Mouse (Mus musculus) intestine, embryonic 14.5 days (tissue): ENCODE results near the gene Ppp2ca. TPM values are rescaled to one million over a fixed set of nuclear protein-coding genes. Genes with fewer than 3 reads are reported as not detected.
"Not testable (repeated sequence)": the region's sequence is repeated elsewhere in the genome, so short reads cannot be mapped to it uniquely, and the experiment has no call there.

Source experiments
- ATAC-seq: fragments of 200-750 bp; cut with Nextera tagmentation; replicated peaks from 2 replicates; pipeline ENCODE4 v1.8.0; 2017; ENCODE audit warnings: low read depth, moderate number of reproducible peaks, moderate TSS enrichment, moderate library complexity; ENCODE audit not compliant: low FRiP score, low TSS enrichment
- DNase-seq: peaks from one replicate; pipeline ENCODE4 v3.0.0-alpha.2; 2018; ENCODE audit warnings: low spot score
- H3K27ac ChIP-seq: fragments of 300-500 bp; sonication (generic); 2 replicates; pipeline ENCODE4 v1.5.1; 2014; ENCODE audit warnings: low read depth, mild to moderate bottlenecking, control low read depth
- H3K27me3 ChIP-seq: fragments of 300-500 bp; sonication (generic); replicated peaks from 2 replicates; pipeline ENCODE4 v1.6.1; 2014; ENCODE audit warnings: low read length, control low read depth; ENCODE audit not compliant: control insufficient read depth, insufficient read depth
- H3K36me3 ChIP-seq: fragments of 300-500 bp; sonication (generic); 2 replicates; pipeline ENCODE4 v1.6.1; 2014; ENCODE audit warnings: low read length, control low read depth; ENCODE audit not compliant: control insufficient read depth, insufficient read depth
- H3K4me1 ChIP-seq: fragments of 300-500 bp; sonication (generic); replicated peaks from 2 replicates; pipeline ENCODE4 v1.6.1; 2014; ENCODE audit warnings: low read length, control low read depth, mixed read lengths; ENCODE audit not compliant: control insufficient read depth, insufficient read depth
- H3K4me2 ChIP-seq: fragments of 300-500 bp; sonication (generic); 2 replicates; pipeline ENCODE4 v1.6.1; 2014; ENCODE audit warnings: low read length
- H3K4me3 ChIP-seq: fragments of 300-500 bp; sonication (generic); 2 replicates; pipeline ENCODE4 v1.5.1; 2014; ENCODE audit warnings: low read depth, low read length, control low read depth, mixed read lengths
- H3K9ac ChIP-seq: fragments of 300-500 bp; sonication (generic); 2 replicates; pipeline ENCODE4 v1.6.1; 2014; ENCODE audit warnings: mild to moderate bottlenecking, low read length
- H3K9me3 ChIP-seq: fragments of 300-500 bp; sonication (generic); 2 replicates; pipeline ENCODE4 v1.6.1; 2016; ENCODE audit warnings: low read length, control low read depth; ENCODE audit not compliant: control insufficient read depth
- WGBS: fragments of 180-500 bp; shearing (Covaris S2); extraction: QIAGEN DNeasy Blood & Tissue Kit; methylation state at CpG from one replicate; pipeline ENCODE4 v1.1.7; 2014; 5-methylcytosine and 5-hydroxymethylcytosine counted together
- polyA plus RNA-seq: library from polyadenylated mRNA; unstranded; fragments of >200 nt; fragmentation: Nextera tagmentation; extraction: Ambion mirVana; gene quantifications from 2 replicates; pipeline ENCODE4 v1.2.1, GENCODE M21; 2014

Ppp2ca gene
- polyA plus RNA-seq, 1 experiment from 2014 or later, result 83.9 TPM

DNA sequence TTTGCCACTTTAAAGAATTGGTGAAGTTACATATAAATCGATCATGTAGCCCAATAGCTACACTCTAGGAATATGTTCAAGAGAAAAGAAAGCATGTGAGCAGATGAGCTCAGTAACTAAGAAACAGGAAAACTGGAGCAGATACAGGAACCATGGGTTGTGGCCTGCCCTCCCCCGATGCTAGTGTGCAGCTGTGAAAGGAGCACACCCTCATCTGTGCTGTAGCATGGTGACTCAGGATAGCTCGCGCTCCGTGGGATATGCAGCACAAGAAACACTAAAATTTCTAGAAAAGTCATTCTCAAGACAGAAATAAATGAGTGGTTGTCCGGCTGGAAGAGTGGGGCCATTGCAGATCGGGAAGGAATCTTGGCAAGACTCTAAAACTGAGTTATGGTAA, 18.7 kb downstream of the Ppp2ca start:
- Histone ChIP-seq H3K4me2 (no peak overlapping the region), H3K27ac (no peak overlapping the region), H3K36me3 (peaks cover 91% of the 10 kb centered on the region), H3K27me3 (no peaks in the 10 kb centered on the region), H3K4me1 (no peaks in the 10 kb centered on the region), H3K9me3 (no peaks in the 10 kb centered on the region), H3K9ac (no peak overlapping the region), H3K4me3 (no peak overlapping the region)
- ATAC-seq, result no peak
- 92% methylated on average over 7 of the region's 7 CpGs for WGBS
- no peak for DNase-seq

DNA sequence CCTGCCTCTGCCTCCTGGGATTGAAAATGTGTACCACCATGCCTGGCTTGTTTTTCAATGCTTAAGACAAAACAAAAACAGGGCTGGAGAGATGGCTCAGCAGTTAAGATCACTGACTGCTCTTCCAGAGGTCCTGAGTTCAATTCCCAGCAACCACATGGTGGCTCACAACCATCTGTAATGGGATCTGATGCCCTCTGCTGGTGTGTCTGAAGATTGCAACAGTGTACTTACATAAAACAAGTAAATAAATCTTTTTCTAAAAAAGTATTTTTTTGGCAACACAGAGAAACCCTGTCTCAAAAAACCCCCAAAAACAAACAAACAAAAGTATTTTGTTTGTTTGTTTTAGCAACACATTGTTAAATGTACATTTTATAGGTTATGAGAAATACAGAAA, 21.9 kb downstream of the Ppp2ca start:
- H3K4me1 ChIP-seq, H3K4me3 ChIP-seq, H3K27ac ChIP-seq, DNase-seq, ATAC-seq, H3K27me3 ChIP-seq, H3K9ac ChIP-seq, H3K9me3 ChIP-seq, H3K4me2 ChIP-seq: not testable (repeated sequence)
- peaks cover 96% of the 10 kb centered on the region for H3K36me3 ChIP-seq

DNA sequence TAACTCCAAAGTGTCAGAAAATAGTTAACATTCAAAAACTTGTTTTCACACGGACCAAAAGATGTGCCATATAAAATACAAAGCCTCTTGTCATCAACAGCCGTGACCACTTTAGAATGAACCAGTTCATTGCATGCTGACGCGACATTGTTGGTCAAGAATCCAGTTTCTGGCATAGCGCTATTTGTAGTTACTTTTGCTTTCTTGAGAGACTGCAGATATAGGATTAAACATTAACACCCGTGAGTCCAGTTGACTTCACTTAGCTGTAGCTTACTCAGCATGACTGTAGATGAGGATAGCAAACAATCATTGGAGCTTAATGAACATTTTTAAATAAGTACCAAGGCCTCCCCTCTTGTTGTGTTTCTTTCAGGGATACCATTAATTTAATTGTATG, 23.6 kb downstream of the Ppp2ca start:
- no peak overlapping the region for H3K4me2 ChIP-seq
- no peaks in the 10 kb centered on the region for H3K4me1 ChIP-seq
- no peak for DNase-seq
- H3K4me3 ChIP-seq, result no peak overlapping the region
- no peaks in the 10 kb centered on the region for H3K9me3 ChIP-seq
- H3K9ac ChIP-seq, result no peak overlapping the region
- ATAC-seq, result no peak
- no peak overlapping the region for H3K27ac ChIP-seq
- H3K27me3 ChIP-seq, result no peaks in the 10 kb centered on the region
- 88% methylated on average over 6 of the region's 6 CpGs for WGBS
- H3K36me3 ChIP-seq, result peaks cover 82% of the 10 kb centered on the region

DNA sequence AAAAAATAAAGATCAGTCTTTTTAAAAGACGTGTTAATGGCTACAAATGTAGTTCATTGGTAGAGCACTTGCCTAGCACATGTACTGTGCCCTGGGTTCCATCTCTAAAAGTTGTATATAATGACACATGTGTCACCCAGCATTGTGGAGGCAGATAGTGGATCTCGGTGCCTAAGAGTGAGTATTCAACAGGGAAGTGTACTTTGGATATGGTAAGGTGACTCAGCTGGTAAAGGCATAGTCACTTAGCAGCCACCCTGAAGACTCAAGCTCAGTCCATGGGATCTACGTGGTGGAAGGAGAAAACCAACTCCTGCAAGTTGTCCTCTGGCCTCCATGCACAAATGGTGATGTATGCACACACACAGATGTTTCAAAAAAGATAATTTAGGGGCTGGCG, 26.0 kb downstream of the Ppp2ca start:
- no peak overlapping the region for H3K4me2 ChIP-seq
- H3K4me3 ChIP-seq, result no peak overlapping the region
- no peak overlapping the region for H3K9ac ChIP-seq
- no peaks in the 10 kb centered on the region for H3K4me1 ChIP-seq
- H3K27me3 ChIP-seq, result no peaks in the 10 kb centered on the region
- H3K9me3 ChIP-seq, result no peaks in the 10 kb centered on the region
- no peak overlapping the region for H3K27ac ChIP-seq
- ATAC-seq, result no peak
- no peak for DNase-seq
- whole genome bisulfite sequencing, result 89% methylated on average over 4 of the region's 4 CpGs
- peaks cover 58% of the 10 kb centered on the region for H3K36me3 ChIP-seq

GRCm38 (mm10) chr11:52127169-52127568, 28.7 kb downstream of the Ppp2ca start:
- DNase-seq (no peak), ATAC-seq (no peak)
- no peaks in the 10 kb centered on the region for H3K4me1 ChIP-seq
- H3K27me3 ChIP-seq, result no peaks in the 10 kb centered on the region
- H3K4me3 ChIP-seq, result no peak overlapping the region
- H3K9ac ChIP-seq, result no peak overlapping the region
- H3K4me2 ChIP-seq, result no peak overlapping the region
- H3K9me3 ChIP-seq, result no peaks in the 10 kb centered on the region
- H3K36me3 ChIP-seq, result peaks cover 31% of the 10 kb centered on the region
- 65% methylated on average over 3 of the region's 3 CpGs for WGBS
- H3K27ac ChIP-seq, result no peak overlapping the region

- ATAC-seq (no peak), DNase-seq (peak; percentile 52)
Measured at GRCm38 (mm10) chr11:52127760-52128159, 29.3 kb downstream of the Ppp2ca start.

DNA sequence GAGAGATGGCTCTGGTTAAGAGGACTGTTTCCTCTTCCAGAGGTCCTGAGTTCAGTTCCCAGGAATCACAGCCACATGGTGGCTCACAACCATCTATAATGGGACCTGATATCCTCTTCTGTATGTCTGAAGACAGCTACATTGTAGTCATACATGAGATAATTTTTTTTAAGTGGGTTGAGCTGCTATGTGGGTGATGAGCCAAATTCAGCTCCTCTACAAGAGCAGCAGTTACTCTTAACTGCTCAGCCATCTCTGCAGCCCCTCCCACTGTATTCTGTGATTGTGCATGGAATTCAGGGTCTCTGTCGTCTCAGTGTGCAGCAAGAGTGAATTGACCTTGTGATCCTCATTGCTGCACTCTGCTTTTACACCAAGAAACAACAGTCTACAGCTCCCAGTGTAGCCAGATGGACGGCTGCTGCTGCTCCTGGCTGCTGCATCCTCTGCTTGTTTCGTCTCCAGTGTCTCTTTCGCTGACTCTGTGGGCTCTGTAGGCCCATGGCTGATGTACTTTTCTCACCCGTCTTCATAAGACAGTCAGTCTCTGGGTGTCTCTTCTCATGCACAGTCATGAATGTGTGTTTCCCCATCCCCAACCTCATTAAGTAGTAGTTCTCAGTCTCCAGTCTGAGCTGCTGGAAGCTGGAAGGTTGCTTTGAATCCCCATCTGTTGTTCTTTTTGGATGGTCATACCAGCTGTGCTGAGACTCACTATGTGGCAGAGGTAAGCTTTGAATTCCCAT, 30.0 kb downstream of the Ppp2ca start:
- Histone ChIP-seq H3K36me3 (peaks cover 17% of the 10 kb centered on the region), H3K4me3 (no peak overlapping the region), H3K27me3 (no peaks in the 10 kb centered on the region), H3K27ac (no peak overlapping the region), H3K4me2 (no peak overlapping the region), H3K9me3 (no peaks in the 10 kb centered on the region), H3K4me1 (no peaks in the 10 kb centered on the region), H3K9ac (no peak overlapping the region)
- no peak for ATAC-seq
- DNase-seq, result no peak
- 72% methylated on average over 5 of the region's 5 CpGs for WGBS

More at GRCm38 (mm10) chr11:52127760-52128159, 29.3 kb downstream of the Ppp2ca start:
- no peak overlapping the region for H3K27ac ChIP-seq
- H3K36me3 ChIP-seq, result peaks cover 25% of the 10 kb centered on the region
- H3K4me2 ChIP-seq, result no peak overlapping the region
- no peaks in the 10 kb centered on the region for H3K4me1 ChIP-seq
- 76% methylated on average over 5 of the region's 5 CpGs for WGBS
- no peaks in the 10 kb centered on the region for H3K27me3 ChIP-seq
- H3K9me3 ChIP-seq, result no peaks in the 10 kb centered on the region
- H3K9ac ChIP-seq, result no peak overlapping the region
- no peak overlapping the region for H3K4me3 ChIP-seq

GRCm38 (mm10) chr11:52129171-52129570, 30.7 kb downstream of the Ppp2ca start:
- Histone ChIP-seq H3K4me2 (no peak overlapping the region), H3K4me3 (no peak overlapping the region), H3K27me3 (no peaks in the 10 kb centered on the region), H3K9me3 (no peaks in the 10 kb centered on the region), H3K4me1 (no peaks in the 10 kb centered on the region), H3K36me3 (peaks cover 11% of the 10 kb centered on the region), H3K27ac (no peak overlapping the region), H3K9ac (no peak overlapping the region)
- WGBS, result 34% methylated on average over 3 of the region's 3 CpGs
- DNase-seq (no peak), ATAC-seq (no peak)
